Mouse (Mus musculus) ES-Bruce4 (cell line): ENCODE measurements at regions not wholly inside any gene's neighbourhood (a gene's known extent, or its start where the extent isn't known, plus 50 kb on each side); places are given as distances from the start of the nearest gene placed in this dataset.

ENCODE experiments used
- H3K27ac ChIP-seq: 2 replicates; pipeline ENCODE4 v1.5.1; 2012; ENCODE audit warnings: low read length, inconsistent platforms; ENCODE audit not compliant: insufficient read depth
- H3K27me3 ChIP-seq: 2 replicates; pipeline ENCODE4 v1.6.1; 2012; ENCODE audit warnings: mild to moderate bottlenecking, low read length, inconsistent platforms; ENCODE audit not compliant: control insufficient read depth, poor library complexity, insufficient read depth, severe bottlenecking
- H3K36me3 ChIP-seq: 2 replicates; pipeline ENCODE4 v1.6.1; 2012; ENCODE audit warnings: inconsistent platforms, mild to moderate bottlenecking, low read length, moderate library complexity; ENCODE audit not compliant: control insufficient read depth, poor library complexity, insufficient read depth, severe bottlenecking
- H3K4me1 ChIP-seq: one replicate; pipeline ENCODE4 v1.8.1; 2011; ENCODE audit warnings: low read length; ENCODE audit not compliant: control insufficient read depth, insufficient read depth
- H3K4me3 ChIP-seq: 2 replicates; pipeline ENCODE4 v1.5.1; 2011; ENCODE audit warnings: low read depth, mild to moderate bottlenecking, low read length
- H3K9ac ChIP-seq: 2 replicates; pipeline ENCODE4 v1.6.1; 2012; ENCODE audit warnings: low read depth, mild to moderate bottlenecking, inconsistent platforms; ENCODE audit not compliant: poor library complexity, severe bottlenecking
- H3K9me3 ChIP-seq: replicated peaks from 2 replicates; pipeline ENCODE4 v1.6.1; 2012; ENCODE audit warnings: mild to moderate bottlenecking, low read length, inconsistent platforms; ENCODE audit not compliant: control insufficient read depth, poor library complexity, insufficient read depth, severe bottlenecking
- CTCF ChIP-seq: IDR thresholded peaks from one replicate; pipeline ENCODE4 v1.8.1; 2011; ENCODE audit warnings: low read depth, low read length
- EP300 ChIP-seq: IDR thresholded peaks from 2 replicates; pipeline ENCODE4 v1.6.1; 2011; ENCODE audit warnings: low read depth, low read length; ENCODE audit not compliant: insufficient read depth
- POLR2A ChIP-seq: IDR thresholded peaks from one replicate; pipeline ENCODE4 v1.8.1; 2011; ENCODE audit warnings: low read length; ENCODE audit not compliant: insufficient read depth

GRCm38 (mm10) chrX:95291676-95292075 lies 95.0 kb upstream of the Arhgef9 start:
- H3K9ac ChIP-seq: no peak overlapping the region
- H3K36me3 ChIP-seq: no peaks in the 10 kb centered on the region
- H3K4me3 ChIP-seq: no peak overlapping the region
- no peak overlapping the region for H3K27ac ChIP-seq
- no peaks in the 10 kb centered on the region for H3K4me1 ChIP-seq
- no peaks in the 10 kb centered on the region for H3K27me3 ChIP-seq
- H3K9me3 ChIP-seq: no peaks in the 10 kb centered on the region
- TF ChIP-seq EP300 (no peak), POLR2A (no peak), CTCF (no peak)

DNA sequence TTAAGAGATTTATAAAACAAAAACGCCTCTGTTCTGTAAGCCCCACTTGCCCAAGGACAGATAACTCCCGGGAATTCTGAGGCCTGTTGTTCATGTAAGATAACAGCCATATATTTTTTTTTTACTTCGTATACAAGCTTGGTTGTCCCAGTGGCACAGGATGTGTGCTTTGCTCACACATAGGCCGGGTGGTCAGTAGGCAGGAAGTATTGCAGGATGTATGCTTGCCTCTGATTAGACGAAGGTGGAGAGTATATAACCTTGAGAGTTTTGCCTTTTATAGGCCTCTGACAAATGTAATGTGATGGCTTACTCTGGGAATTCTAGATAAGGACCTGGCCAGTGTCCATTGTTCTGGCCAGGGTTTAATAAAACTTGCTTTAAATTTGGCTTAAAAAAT lies 85.4 kb upstream of the Arhgef9 start:
- Histone ChIP-seq H3K9ac (no peak overlapping the region), H3K9me3 (no peaks in the 10 kb centered on the region), H3K36me3 (no peaks in the 10 kb centered on the region), H3K4me3 (no peak overlapping the region), H3K27ac (no peak overlapping the region), H3K27me3 (no peaks in the 10 kb centered on the region), H3K4me1 (no peaks in the 10 kb centered on the region)
- no peak for TF ChIP-seq POLR2A
- no peak for TF ChIP-seq CTCF
- TF ChIP-seq EP300: no peak

GRCm38 (mm10) chrX:95253517-95253916 lies 56.9 kb upstream of the Arhgef9 start:
- no peaks in the 10 kb centered on the region for H3K4me1 ChIP-seq
- TF ChIP-seq EP300 (no peak), CTCF (peak; percentile 56)
- no peaks in the 10 kb centered on the region for H3K27me3 ChIP-seq
- H3K9ac ChIP-seq: no peak overlapping the region
- no peak overlapping the region for H3K27ac ChIP-seq
- H3K36me3 ChIP-seq: no peaks in the 10 kb centered on the region
- no peaks in the 10 kb centered on the region for H3K9me3 ChIP-seq
- H3K4me3 ChIP-seq: peak overlapping the region; percentile 15; the same call in 1 of the 2 replicates
